Mouse (Mus musculus) cerebellum, adult 2 months (tissue): ENCODE measurements at regions not wholly inside any gene's neighbourhood (a gene's known extent, or its start where the extent isn't known, plus 50 kb on each side); places are given as distances from the start of the nearest gene placed in this dataset.

ENCODE experiments used
- CTCF ChIP-seq: fragments of 200-500 bp; IDR thresholded peaks from 2 replicates; pipeline ENCODE4 v1.5.1; 2011; ENCODE audit warnings: low read depth, mild to moderate bottlenecking, control low read depth, low read length, moderate library complexity, borderline replicate concordance; ENCODE audit not compliant: insufficient read depth
- POLR2A ChIP-seq: fragments of 200-500 bp; IDR thresholded peaks from 2 replicates; pipeline ENCODE4 v1.6.1; 2011; ENCODE audit warnings: low read length, control low read depth, borderline replicate concordance; ENCODE audit not compliant: insufficient read depth

DNA sequence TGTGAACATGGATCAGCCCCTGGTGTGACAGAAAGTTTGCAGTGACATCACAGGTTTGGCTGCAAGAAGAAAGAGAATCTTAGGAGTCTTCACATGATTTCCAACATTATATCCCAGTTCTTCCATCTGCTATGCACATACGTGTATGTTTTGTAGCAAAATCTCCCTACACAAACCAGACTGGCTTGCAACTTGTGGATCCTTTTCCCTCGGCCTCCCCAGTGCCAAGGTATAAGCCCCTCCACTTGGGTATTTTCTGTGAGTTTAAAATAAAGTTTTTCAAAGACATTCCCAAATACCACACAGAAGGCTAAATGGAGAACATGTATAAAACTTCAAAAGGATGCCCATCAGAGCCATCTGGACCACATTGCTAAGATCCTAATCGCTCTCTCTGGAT is 120.2 kb downstream of the Fam198b start:
- no peak for TF ChIP-seq POLR2A
- no peak for TF ChIP-seq CTCF
